Mouse (Mus musculus) hindbrain, embryonic 14.5 days (tissue): ENCODE results near the gene Rbm20. TPM values are rescaled to one million over a fixed set of nuclear protein-coding genes. Genes with fewer than 3 reads are reported as not detected.

ENCODE experiments used
- ATAC-seq: fragments of 200-750 bp; cut with Nextera tagmentation; 2 replicates; pipeline ENCODE4 v1.8.0; 2017; ENCODE audit warnings: moderate number of reproducible peaks, mild to moderate bottlenecking, moderate TSS enrichment, moderate library complexity; ENCODE audit not compliant: low FRiP score
- DNase-seq: peaks from one replicate; pipeline ENCODE4 v3.0.0-alpha.2; 2015; ENCODE audit warnings: low spot score
- H3K27ac ChIP-seq: fragments of 300-500 bp; sonication (generic); 2 replicates; pipeline ENCODE4 v1.5.1; 2014; ENCODE audit warnings: mild to moderate bottlenecking, moderate library complexity
- H3K27me3 ChIP-seq: fragments of 300-500 bp; sonication (generic); 2 replicates; pipeline ENCODE4 v1.6.1; 2014; ENCODE audit warnings: mild to moderate bottlenecking, low read length, mixed read lengths; ENCODE audit not compliant: control insufficient read depth, insufficient read depth
- H3K36me3 ChIP-seq: fragments of 300-500 bp; sonication (generic); replicated peaks from 2 replicates; pipeline ENCODE4 v1.6.1; 2014; ENCODE audit not compliant: control insufficient read depth, insufficient read depth
- H3K4me1 ChIP-seq: fragments of 300-500 bp; sonication (generic); replicated peaks from 2 replicates; pipeline ENCODE4 v1.6.1; 2014; ENCODE audit warnings: antibody characterized with exemption, low read length, mixed read lengths; ENCODE audit not compliant: control insufficient read depth, insufficient read depth
- H3K4me2 ChIP-seq: fragments of 300-500 bp; sonication (generic); replicated peaks from 2 replicates; pipeline ENCODE4 v1.6.1; 2014; ENCODE audit warnings: mild to moderate bottlenecking, moderate library complexity
- H3K4me3 ChIP-seq: fragments of 300-500 bp; sonication (generic); replicated peaks from 2 replicates; pipeline ENCODE4 v1.5.1; 2014; ENCODE audit warnings: mild to moderate bottlenecking, low read length
- H3K9ac ChIP-seq: fragments of 300-500 bp; sonication (generic); 2 replicates; pipeline ENCODE4 v1.6.1; 2014
- H3K9me3 ChIP-seq: fragments of 300-500 bp; sonication (generic); 2 replicates; pipeline ENCODE4 v1.6.1; 2016; ENCODE audit warnings: low read length; ENCODE audit not compliant: control insufficient read depth
- WGBS: fragments of 180-500 bp; shearing (Covaris S2); extraction: QIAGEN DNeasy Blood & Tissue Kit; methylation state at CpG from one replicate; pipeline ENCODE4 v1.1.7; 2014; 5-methylcytosine and 5-hydroxymethylcytosine counted together
- polyA plus RNA-seq: library from polyadenylated mRNA; unstranded; fragments of >200 nt; fragmentation: Nextera tagmentation; extraction: Ambion mirVana; gene quantifications from 2 replicates; pipeline ENCODE4 v1.2.1, GENCODE M21; 2014

Rbm20 gene
- polyA plus RNA-seq, 1 experiment from 2014 or later: 0.94 TPM

DNA sequence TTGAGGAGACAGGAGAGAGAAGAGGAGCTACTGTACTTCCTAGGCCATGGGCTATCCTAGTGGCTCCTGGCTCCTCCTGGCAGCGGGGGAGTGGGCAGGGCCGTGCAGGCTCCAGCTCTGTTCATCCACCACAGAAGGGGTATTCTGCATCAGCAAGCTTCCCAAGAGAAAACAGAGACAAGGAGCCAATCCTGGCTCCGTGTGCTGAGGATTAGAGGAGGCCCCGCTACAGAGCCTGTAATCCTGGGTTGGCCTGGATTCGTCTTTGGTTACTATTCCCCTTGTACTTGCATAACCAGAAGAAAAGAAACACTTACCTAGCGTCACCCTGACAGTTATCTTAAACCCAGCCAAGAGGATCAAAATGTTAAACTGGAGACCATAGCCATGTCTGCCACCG is 112.5 kb downstream of the Rbm20 start:
- Histone ChIP-seq H3K27ac (no peak overlapping the region), H3K36me3 (no peaks in the 10 kb centered on the region), H3K4me2 (no peak overlapping the region), H3K4me1 (0 out of 2 replicates have a peak, but pooled peaks cover 3% of the 10 kb centered on the region), H3K4me3 (no peak overlapping the region), H3K27me3 (no peaks in the 10 kb centered on the region), H3K9ac (no peak overlapping the region), H3K9me3 (no peaks in the 10 kb centered on the region)
- DNase-seq (no peak), ATAC-seq (no peak)
- 80% methylated on average over 7 of the region's 7 CpGs for WGBS

DNA sequence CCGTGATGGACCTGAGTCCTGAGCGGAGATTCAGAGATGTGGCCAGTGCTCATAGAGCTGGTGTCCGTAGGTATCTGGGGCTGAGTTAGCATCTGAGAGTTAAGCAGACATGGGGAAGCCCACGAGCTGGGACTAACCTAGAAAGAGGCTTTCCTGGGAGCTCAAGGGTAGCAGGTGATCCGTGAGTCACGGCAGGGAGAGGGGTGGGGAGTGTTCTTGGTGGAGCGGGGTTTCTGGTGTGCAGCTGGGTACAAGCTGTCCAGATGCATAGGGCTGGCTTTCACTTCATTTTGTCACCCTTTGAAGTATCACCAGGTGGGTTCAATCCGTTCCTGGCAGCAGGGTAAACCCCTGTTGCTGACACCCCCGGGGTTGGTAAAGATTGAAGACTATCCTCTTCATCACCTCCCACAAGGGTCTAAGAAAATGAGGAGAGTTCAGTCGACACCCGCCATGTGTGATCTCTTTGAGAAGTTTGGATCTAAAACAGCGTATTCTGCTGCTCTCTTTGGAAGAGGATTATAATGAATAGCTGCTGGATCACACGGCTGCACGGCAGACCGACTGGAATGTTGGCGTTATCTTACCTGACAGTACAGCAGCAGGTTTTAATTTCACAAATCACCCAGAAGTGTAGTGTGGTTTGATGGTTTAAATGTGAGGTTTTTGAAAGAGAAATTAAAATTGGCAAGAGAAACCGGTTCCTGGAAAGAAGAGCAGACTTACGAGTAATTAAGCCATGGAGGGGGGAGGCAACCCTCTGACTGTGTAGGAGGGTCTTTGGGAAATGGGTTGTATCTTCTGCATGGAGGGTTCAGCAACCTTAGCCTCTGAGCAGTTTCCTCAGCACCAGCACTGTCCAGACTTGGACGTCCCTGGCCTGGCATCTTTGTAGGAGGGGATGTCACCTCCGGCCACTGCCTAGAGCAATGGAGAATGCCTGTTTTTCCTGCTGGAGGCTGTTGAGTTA is 114.9 kb downstream of the Rbm20 start:
- Histone ChIP-seq H3K9ac (no peak overlapping the region), H3K9me3 (no peaks in the 10 kb centered on the region), H3K4me1 (no peaks in the 10 kb centered on the region), H3K27me3 (no peaks in the 10 kb centered on the region), H3K4me3 (no peak overlapping the region), H3K27ac (no peak overlapping the region), H3K36me3 (no peaks in the 10 kb centered on the region), H3K4me2 (no peak overlapping the region)
- no peak for ATAC-seq
- WGBS: 85% methylated on average over 20 of the region's 20 CpGs
- DNase-seq: no peak

- H3K4me2 ChIP-seq: no peak overlapping the region
- no peak overlapping the region for H3K27ac ChIP-seq
- H3K9ac ChIP-seq: no peak overlapping the region
- H3K4me1 ChIP-seq: no peaks in the 10 kb centered on the region
- ATAC-seq: no peak
- no peaks in the 10 kb centered on the region for H3K36me3 ChIP-seq
- DNase-seq: no peak
- no peaks in the 10 kb centered on the region for H3K27me3 ChIP-seq
- H3K9me3 ChIP-seq: no peaks in the 10 kb centered on the region
- no peak overlapping the region for H3K4me3 ChIP-seq
- WGBS: 87% methylated on average over 37 of the region's 37 CpGs
Observed at GRCm38 (mm10) chr19:53792976-53793897, 116.1 kb downstream of the Rbm20 start.

- no peaks in the 10 kb centered on the region for H3K27me3 ChIP-seq
- H3K9ac ChIP-seq: no peak overlapping the region
- no peak overlapping the region for H3K27ac ChIP-seq
- H3K4me2 ChIP-seq: no peak overlapping the region
- H3K36me3 ChIP-seq: no peaks in the 10 kb centered on the region
- ATAC-seq: no peak
- H3K4me1 ChIP-seq: no peaks in the 10 kb centered on the region
- no peak for DNase-seq
- WGBS: 84% methylated on average over 23 of the region's 23 CpGs
- no peak overlapping the region for H3K4me3 ChIP-seq
- H3K9me3 ChIP-seq: no peaks in the 10 kb centered on the region
Observed at GRCm38 (mm10) chr19:53793994-53794890, 117.1 kb downstream of the Rbm20 start.

GRCm38 (mm10) chr19:53794996-53795395 is 117.9 kb downstream of the Rbm20 start:
- Histone ChIP-seq H3K4me2 (no peak overlapping the region), H3K4me3 (no peak overlapping the region), H3K4me1 (no peaks in the 10 kb centered on the region), H3K9me3 (no peaks in the 10 kb centered on the region), H3K27me3 (no peaks in the 10 kb centered on the region), H3K9ac (no peak overlapping the region), H3K36me3 (no peaks in the 10 kb centered on the region), H3K27ac (no peak overlapping the region)
- ATAC-seq (no peak), DNase-seq (no peak)
- WGBS: 86% methylated on average over 4 of the region's 4 CpGs

DNA sequence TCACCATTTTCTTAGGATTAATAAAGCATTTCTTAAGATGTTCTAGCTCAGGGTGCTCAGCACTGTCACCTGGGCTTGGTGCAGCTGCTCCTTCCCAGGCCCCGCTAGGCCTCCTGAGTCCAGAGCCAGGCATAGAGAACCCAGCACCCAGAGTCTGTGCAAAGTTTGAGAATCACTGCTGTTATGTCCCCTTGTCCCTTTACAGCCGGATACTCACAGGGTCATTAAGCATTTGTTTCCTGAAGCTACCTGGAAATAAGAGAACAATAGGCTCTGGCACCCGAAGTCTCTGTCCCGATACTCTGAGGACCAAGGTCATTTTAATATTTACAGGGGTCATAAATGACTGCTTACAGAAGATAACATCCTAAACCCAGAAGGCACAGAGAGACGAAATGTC is 118.9 kb downstream of the Rbm20 start:
- no peak for ATAC-seq
- Histone ChIP-seq H3K27me3 (no peaks in the 10 kb centered on the region), H3K4me2 (no peak overlapping the region), H3K4me1 (no peaks in the 10 kb centered on the region), H3K9me3 (no peaks in the 10 kb centered on the region), H3K36me3 (no peaks in the 10 kb centered on the region), H3K4me3 (no peak overlapping the region), H3K9ac (no peak overlapping the region), H3K27ac (no peak overlapping the region)
- 85% methylated on average over 5 of the region's 5 CpGs for WGBS
- DNase-seq: no peak

- H3K27ac ChIP-seq: no peak overlapping the region
- no peak overlapping the region for H3K4me2 ChIP-seq
- no peaks in the 10 kb centered on the region for H3K4me1 ChIP-seq
- H3K36me3 ChIP-seq: no peaks in the 10 kb centered on the region
- ATAC-seq (no peak), DNase-seq (no peak)
- WGBS: 84% methylated on average over 10 of the region's 10 CpGs
- H3K4me3 ChIP-seq: no peak overlapping the region
- H3K9ac ChIP-seq: no peak overlapping the region
- no peaks in the 10 kb centered on the region for H3K9me3 ChIP-seq
- no peaks in the 10 kb centered on the region for H3K27me3 ChIP-seq
Observed at GRCm38 (mm10) chr19:53797770-53798169, 120.7 kb downstream of the Rbm20 start.

DNA sequence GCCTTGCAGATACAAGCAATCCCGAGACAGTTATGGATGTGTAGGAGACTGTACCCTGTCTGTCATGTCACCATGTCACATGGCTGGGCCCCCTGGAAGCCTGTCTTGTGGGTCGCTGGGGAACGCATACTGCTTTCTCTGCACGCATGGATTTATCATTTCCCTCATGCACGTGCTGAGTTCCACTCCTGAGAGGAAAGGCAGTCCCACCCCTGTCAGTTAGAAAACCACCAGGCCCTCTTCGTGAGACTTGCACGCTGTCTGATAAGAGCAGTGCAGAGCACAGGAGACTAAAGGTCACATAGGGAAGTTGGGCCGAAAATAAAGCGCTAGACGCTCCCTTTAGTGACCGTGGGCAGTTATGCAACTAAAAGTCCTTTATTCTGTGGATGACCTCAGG is 122.8 kb downstream of the Rbm20 start:
- Histone ChIP-seq H3K9ac (no peak overlapping the region), H3K9me3 (no peaks in the 10 kb centered on the region), H3K4me1 (no peaks in the 10 kb centered on the region), H3K36me3 (no peaks in the 10 kb centered on the region), H3K27me3 (no peaks in the 10 kb centered on the region), H3K27ac (no peak overlapping the region), H3K4me2 (no peak overlapping the region), H3K4me3 (no peak overlapping the region)
- ATAC-seq (no peak), DNase-seq (no peak)
- WGBS: 75% methylated on average over 11 of the region's 11 CpGs
